Comparison of ENCODE assay signal across 11 mouse cellular contexts in genomic region chr16:63220228-63220879, GRCm38 (mm10).
A peak's percentile ranks its signal among the peaks of the same experiment; 100 is the strongest.
DNase-seq lines count a peak whose midpoint lies in the region; ATAC-seq lines count a peak whose summit lies in the region.
"Had no signal": no experiment of that assay in that cellular context is flagged by ENCODE, and none has a peak within 500 bp of the region (broad histone marks: within the 10 kb centered on the region; RNA-seq: fewer than 3 reads in every experiment).

No protein-coding gene starts in this region.

- WGBS in forebrain, embryonic 14.5 days: 43% methylated on average over 10 of the region's 10 CpGs
- 64% methylated on average over 10 of the region's 10 CpGs for WGBS in liver, embryonic 12.5 days (ENCODE audit: insufficient replicate concordance)

- H3K9ac ChIP-seq in forebrain, embryonic 14.5 days (ENCODE audit: low read length): 0 out of 2 replicates have a peak overlapping the region, but pooled peaks have one; percentile 21
- H3K9ac ChIP-seq in liver, embryonic 12.5 days: no peak overlapping the region

- no peaks in the 10 kb centered on the region for H3K9me3 ChIP-seq in forebrain, embryonic 14.5 days (replicated peaks; ENCODE audit: control insufficient read depth, low read length)
- no peaks in the 10 kb centered on the region for H3K9me3 ChIP-seq in liver, embryonic 12.5 days (replicated peaks)

- ATAC-seq in forebrain, embryonic 14.5 days: peak; percentile 95
- no peak for ATAC-seq in liver, embryonic 12.5 days

- peak overlapping the region; percentile 44; the same call in 1 of the 2 replicates for H3K27ac ChIP-seq in forebrain, embryonic 14.5 days (ENCODE audit: low read depth, low read length)
- no peak overlapping the region for H3K27ac ChIP-seq in liver, embryonic 12.5 days
- H3K27ac ChIP-seq: macrophage had no signal

- H3K36me3 ChIP-seq in forebrain, embryonic 14.5 days (ENCODE audit: control insufficient read depth, insufficient read depth, low read length): no peaks in the 10 kb centered on the region
- no peaks in the 10 kb centered on the region for H3K36me3 ChIP-seq in liver, embryonic 12.5 days

- intact Hi-C loops in left cerebral cortex, postnatal 25 days (cut with DNase I): no loop called here
- intact Hi-C loops in left cerebral cortex, postnatal 36 days (cut with DNase I): no loop called here
- intact Hi-C loops in left cerebral cortex, postnatal 4 days (cut with DNase I): no loop called here

- peak; percentile 24 to 26 for DNase-seq in left cerebral cortex, postnatal 25 days (ENCODE audit: low spot score in 2 of 2)
- DNase-seq in left cerebral cortex, postnatal 36 days (ENCODE audit: low spot score in 2 of 2): no peak
- peak; percentile 78 for DNase-seq in forebrain, embryonic 14.5 days (ENCODE audit: low spot score)
- DNase-seq in left cerebral cortex, postnatal 4 days: peak; percentile 4
- DNase-seq in right cerebral cortex, adult 2 months (ENCODE audit: low spot score in 2 of 2): peak; percentile 26 to 30
- DNase-seq in thymus, postnatal 14 days: no peak
- DNase-seq: cerebellum, postnatal 25 days; heart, adult 11 months had no signal

- H3K4me2 ChIP-seq in forebrain, embryonic 14.5 days (ENCODE audit: low read length): 0 out of 2 replicates have a peak overlapping the region, but pooled peaks have one; percentile 5
- no peak overlapping the region for H3K4me2 ChIP-seq in liver, embryonic 12.5 days

- no peak overlapping the region for H3K4me3 ChIP-seq in forebrain, embryonic 14.5 days (ENCODE audit: low read depth, low read length)
- no peak overlapping the region for H3K4me3 ChIP-seq in liver, embryonic 12.5 days

- H3K4me1 ChIP-seq in forebrain, embryonic 14.5 days (ENCODE audit: control insufficient read depth, insufficient read depth, low read length): peaks cover 4% of the 10 kb centered on the region; the same call in 1 of the 2 replicates
- no peaks in the 10 kb centered on the region for H3K4me1 ChIP-seq in liver, embryonic 12.5 days

- no peaks in the 10 kb centered on the region for H3K27me3 ChIP-seq in forebrain, embryonic 14.5 days (replicated peaks; ENCODE audit: control insufficient read depth, insufficient read depth, low read length)
- H3K27me3 ChIP-seq in liver, embryonic 12.5 days (replicated peaks): no peaks in the 10 kb centered on the region
- H3K27me3 ChIP-seq: CH12.LX had no signal

Comparison
In these comparisons a context has a peak if more than half of its experiments do, and no peak if none do; other contexts are left out.
1. DNase-seq: peak in left cerebral cortex, postnatal 25 days (2 of 2), forebrain, embryonic 14.5 days (single experiment), left cerebral cortex, postnatal 4 days (single experiment) and right cerebral cortex, adult 2 months (2 of 2); none in left cerebral cortex, postnatal 36 days (0 of 2) and thymus, postnatal 14 days (single experiment).